Mouse (Mus musculus) liver, postnatal 0 days (tissue): ENCODE measurements around the gene Gabrg3. TPM values are rescaled to one million over a fixed set of nuclear protein-coding genes. Genes with fewer than 3 reads are reported as not detected.
"Not testable (repeated sequence)": the region's sequence is repeated elsewhere in the genome, so short reads cannot be mapped to it uniquely, and the experiment has no call there.

ENCODE experiments used
- ATAC-seq: fragments of 200-750 bp; cut with Nextera tagmentation; 2 replicates; pipeline ENCODE4 v1.8.0; 2017; ENCODE audit warnings: mild to moderate bottlenecking, moderate library complexity
- DNase-seq: peaks from one replicate; pipeline ENCODE4 v3.0.0-alpha.2; 2016
- H3K27ac ChIP-seq: fragments of 300-500 bp; sonication (generic); 2 replicates; pipeline ENCODE4 v1.5.1; 2014; ENCODE audit warnings: antibody characterized with exemption, moderate library complexity, mild to moderate bottlenecking, low read depth
- H3K27me3 ChIP-seq: fragments of 300-500 bp; sonication (generic); 2 replicates; pipeline ENCODE4 v1.6.1; 2014; ENCODE audit warnings: low read length, control low read depth, mixed read lengths; ENCODE audit not compliant: insufficient read depth
- H3K36me3 ChIP-seq: fragments of 300-500 bp; sonication (generic); replicated peaks from 2 replicates; pipeline ENCODE4 v1.6.1; 2014; ENCODE audit warnings: mild to moderate bottlenecking, control low read depth, low read length, moderate library complexity, mixed read lengths; ENCODE audit not compliant: insufficient read depth
- H3K4me1 ChIP-seq: fragments of 300-500 bp; sonication (generic); 2 replicates; pipeline ENCODE4 v1.6.1; 2014; ENCODE audit warnings: antibody characterized with exemption, mild to moderate bottlenecking, control low read depth; ENCODE audit not compliant: insufficient read depth
- H3K4me2 ChIP-seq: fragments of 300-500 bp; sonication (generic); 2 replicates; pipeline ENCODE4 v1.6.1; 2014; ENCODE audit warnings: low read depth, mild to moderate bottlenecking, low read length, moderate library complexity, mixed read lengths
- H3K4me3 ChIP-seq: fragments of 300-500 bp; sonication (generic); 2 replicates; pipeline ENCODE4 v1.5.1; 2014; ENCODE audit warnings: low read depth, low read length
- H3K9ac ChIP-seq: fragments of 300-500 bp; sonication (generic); replicated peaks from 2 replicates; pipeline ENCODE4 v1.6.1; 2014; ENCODE audit warnings: mild to moderate bottlenecking, moderate library complexity
- H3K9me3 ChIP-seq: fragments of 300-500 bp; sonication (generic); 2 replicates; pipeline ENCODE4 v1.6.1; 2016; ENCODE audit warnings: mild to moderate bottlenecking, control low read depth, low read length, mixed read lengths
- CTCF ChIP-seq: sonication (generic); IDR thresholded peaks from 2 replicates; pipeline ENCODE4 v1.5.1; 2016; ENCODE audit warnings: antibody characterized with exemption, low read depth
- EP300 ChIP-seq: IDR thresholded peaks from 2 replicates; pipeline ENCODE4 v1.6.1; 2016; ENCODE audit warnings: antibody characterized with exemption, low read depth, mild to moderate bottlenecking
- WGBS: fragments of 180-500 bp; shearing (Covaris S2); extraction: QIAGEN DNeasy Blood & Tissue Kit; methylation state at CpG from one replicate; pipeline ENCODE4 v1.1.7; 2014; ENCODE audit not compliant: insufficient replicate concordance; 5-methylcytosine and 5-hydroxymethylcytosine counted together
- polyA plus RNA-seq: library from polyadenylated mRNA; unstranded; fragments of >200 nt; fragmentation: Nextera tagmentation; extraction: Ambion mirVana; gene quantifications from 2 replicates; pipeline ENCODE4 v1.2.1, GENCODE M21; 2015

The Gabrg3 gene
- polyA plus RNA-seq, 1 experiment from 2014 or later: not detected

DNA sequence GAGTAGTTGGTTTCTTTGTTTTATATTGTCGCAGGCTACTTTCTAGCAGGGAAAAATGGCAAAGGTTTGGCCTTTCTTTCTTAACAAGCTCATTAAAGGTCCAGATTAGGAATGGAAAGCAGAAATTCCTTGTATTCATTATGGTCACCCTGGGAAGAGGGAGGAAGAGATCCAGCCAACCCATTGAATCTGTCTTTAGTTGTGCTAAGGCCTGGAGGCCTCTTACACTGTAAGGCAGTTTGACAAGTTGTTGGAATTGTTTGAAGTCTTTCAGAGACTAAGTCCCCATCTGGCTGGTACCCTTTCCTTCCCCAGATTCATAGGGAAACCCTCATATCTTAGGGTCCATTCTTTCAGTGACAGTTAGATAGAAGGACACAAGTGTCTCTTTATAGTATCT, 172.9 kb downstream of the Gabrg3 start:
- no peak for DNase-seq
- WGBS: 71% methylated on average over 1 of the region's 1 CpGs
- Histone ChIP-seq H3K9me3 (no peaks in the 10 kb centered on the region), H3K4me1 (no peaks in the 10 kb centered on the region), H3K4me3 (no peak overlapping the region), H3K9ac (no peak overlapping the region), H3K36me3 (no peaks in the 10 kb centered on the region), H3K27me3 (no peaks in the 10 kb centered on the region), H3K27ac (no peak overlapping the region), H3K4me2 (no peak overlapping the region)
- no peak for TF ChIP-seq CTCF
- TF ChIP-seq EP300: no peak
- no peak for ATAC-seq

DNA sequence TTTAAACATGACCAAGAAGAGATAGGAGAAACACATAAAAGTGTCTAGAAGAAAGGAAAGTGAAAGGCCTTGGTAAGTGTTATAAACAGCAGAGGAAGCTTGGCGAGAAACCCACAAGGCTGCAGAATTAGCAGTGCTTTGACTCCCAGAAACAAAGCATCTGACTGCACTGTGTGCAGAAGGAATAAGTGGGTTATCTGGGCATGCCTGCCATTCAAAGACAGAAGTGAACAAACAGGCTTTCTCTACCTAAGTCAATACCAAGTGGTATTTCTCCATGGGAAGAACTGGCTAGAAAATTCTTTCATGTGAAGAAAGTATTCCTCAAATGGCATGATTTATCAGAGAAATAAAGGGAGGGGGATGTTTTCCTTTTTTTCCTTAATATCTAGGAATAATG, 201.0 kb downstream of the Gabrg3 start:
- no peak overlapping the region for H3K9ac ChIP-seq
- DNase-seq (no peak), ATAC-seq (no peak)
- H3K27me3 ChIP-seq: no peaks in the 10 kb centered on the region
- no peaks in the 10 kb centered on the region for H3K9me3 ChIP-seq
- 46% methylated on average over 1 of the region's 1 CpGs for WGBS
- no peak overlapping the region for H3K4me3 ChIP-seq
- no peak overlapping the region for H3K4me2 ChIP-seq
- H3K36me3 ChIP-seq: no peaks in the 10 kb centered on the region
- no peak overlapping the region for H3K27ac ChIP-seq
- TF ChIP-seq CTCF (no peak), EP300 (no peak)
- H3K4me1 ChIP-seq: no peaks in the 10 kb centered on the region

DNA sequence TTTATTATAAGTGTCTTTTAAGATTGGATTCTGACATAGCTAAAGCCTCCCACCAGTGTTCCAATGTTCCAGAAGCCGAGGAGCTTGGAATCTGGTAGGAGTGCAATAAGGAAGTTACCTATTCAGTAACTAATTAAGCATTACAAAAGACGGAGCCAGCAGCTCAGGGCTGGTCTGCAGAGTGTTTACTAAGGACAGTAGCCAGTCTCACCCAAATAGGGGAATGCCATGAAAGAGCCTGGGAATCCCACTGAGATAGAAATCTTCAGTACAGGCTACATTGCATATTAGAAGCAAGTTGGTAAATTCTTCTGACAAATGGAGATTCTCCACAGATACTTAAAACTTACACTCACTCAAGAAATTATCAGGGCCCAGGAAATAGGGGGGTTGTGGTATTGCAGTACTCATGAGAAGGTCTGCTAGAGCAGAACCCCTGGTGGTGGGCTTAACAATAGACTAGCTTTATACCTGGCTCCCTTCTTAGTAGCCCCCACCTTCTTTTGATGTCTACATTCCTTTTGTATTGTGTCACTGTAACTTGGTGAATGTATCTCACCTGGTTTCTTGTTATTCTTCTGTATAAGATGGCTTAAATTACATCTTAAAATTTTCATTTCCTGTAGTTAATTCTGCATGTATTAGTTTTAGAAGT, 211.0 kb downstream of the Gabrg3 start:
- H3K36me3 ChIP-seq, H3K9ac ChIP-seq, H3K4me3 ChIP-seq, H3K27me3 ChIP-seq, H3K27ac ChIP-seq, DNase-seq, H3K9me3 ChIP-seq, ATAC-seq, H3K4me2 ChIP-seq, H3K4me1 ChIP-seq: not testable (repeated sequence)
- 45% methylated on average over 2 of the region's 2 CpGs for WGBS

DNA sequence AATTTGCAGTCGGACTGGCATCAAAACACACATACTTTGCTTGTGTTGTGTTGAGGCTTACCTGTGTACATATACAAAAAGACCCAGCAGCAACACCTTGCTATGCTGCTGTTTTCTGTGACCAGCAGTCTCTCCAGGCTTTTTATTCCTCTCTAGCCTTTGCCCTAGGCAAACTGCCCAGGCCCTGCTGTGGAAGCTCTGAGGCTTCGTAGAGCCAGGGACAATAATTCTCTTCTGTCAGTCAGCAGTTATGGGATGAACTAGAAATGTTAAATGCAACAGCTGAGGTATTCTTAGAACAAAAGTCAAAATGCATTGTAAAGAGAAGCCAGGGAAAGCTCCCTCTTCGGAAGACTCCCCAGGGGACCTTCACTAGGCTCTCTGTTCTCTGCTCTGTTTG, 220.1 kb downstream of the Gabrg3 start:
- H3K9ac ChIP-seq: no peak overlapping the region
- no peak for DNase-seq
- H3K27me3 ChIP-seq: no peaks in the 10 kb centered on the region
- no peaks in the 10 kb centered on the region for H3K36me3 ChIP-seq
- 69% methylated on average over 3 of the region's 3 CpGs for WGBS
- no peak overlapping the region for H3K4me3 ChIP-seq
- H3K9me3 ChIP-seq: no peaks in the 10 kb centered on the region
- TF ChIP-seq EP300 (no peak), CTCF (no peak)
- H3K4me2 ChIP-seq: no peak overlapping the region
- no peaks in the 10 kb centered on the region for H3K4me1 ChIP-seq
- H3K27ac ChIP-seq: no peak overlapping the region
- ATAC-seq: no peak

DNA sequence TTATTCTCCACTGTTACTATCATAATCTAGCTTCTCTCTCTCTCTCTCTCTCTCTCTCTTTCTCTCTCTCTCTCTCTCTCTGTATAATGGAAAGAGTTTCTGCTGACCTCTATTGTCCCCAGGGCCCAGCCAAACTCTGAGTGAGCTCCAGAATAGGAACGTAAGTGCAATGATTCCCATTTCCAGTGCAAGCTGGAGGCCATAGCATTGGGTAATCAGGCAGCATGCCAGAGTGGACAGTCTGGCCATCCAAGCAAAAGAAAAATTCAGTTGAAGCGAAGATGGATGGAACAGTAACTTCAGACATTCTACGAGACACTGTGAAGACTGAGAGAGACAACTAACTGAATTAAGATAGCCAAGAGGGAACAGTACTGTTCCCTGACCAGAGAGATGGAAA, 228.8 kb downstream of the Gabrg3 start:
- WGBS: 70% methylated on average over 3 of the region's 3 CpGs
- no peak for DNase-seq
- Histone ChIP-seq H3K36me3 (no peaks in the 10 kb centered on the region), H3K27ac (no peak overlapping the region), H3K27me3 (no peaks in the 10 kb centered on the region), H3K4me2 (no peak overlapping the region), H3K4me3 (no peak overlapping the region), H3K9ac (no peak overlapping the region), H3K9me3 (no peaks in the 10 kb centered on the region), H3K4me1 (no peaks in the 10 kb centered on the region)
- TF ChIP-seq EP300 (no peak), CTCF (no peak)
- no peak for ATAC-seq

DNA sequence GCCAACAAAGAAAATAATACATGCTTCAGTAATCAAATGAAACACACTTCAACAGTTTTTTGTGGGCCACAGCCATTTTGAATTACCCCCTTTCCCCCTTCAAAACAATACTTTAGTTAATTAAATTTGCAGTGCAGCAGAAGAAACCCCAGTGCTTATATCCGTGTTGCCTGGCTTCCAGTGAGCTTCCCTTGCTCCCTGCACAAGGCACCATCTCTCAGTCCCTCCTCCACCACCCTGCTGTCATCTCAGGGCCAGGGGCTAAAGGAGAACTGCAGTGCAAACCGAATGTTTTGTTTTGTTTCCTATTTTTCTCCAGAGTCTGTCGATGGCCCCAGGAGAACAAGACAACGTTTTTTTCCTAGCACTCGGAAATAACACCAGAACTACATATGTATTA, 233.2 kb downstream of the Gabrg3 start:
- Histone ChIP-seq H3K27ac (no peak overlapping the region), H3K36me3 (no peaks in the 10 kb centered on the region), H3K9ac (no peak overlapping the region), H3K4me3 (no peak overlapping the region), H3K4me1 (no peaks in the 10 kb centered on the region), H3K9me3 (no peaks in the 10 kb centered on the region), H3K27me3 (no peaks in the 10 kb centered on the region), H3K4me2 (no peak overlapping the region)
- TF ChIP-seq EP300 (no peak), CTCF (no peak)
- no peak for ATAC-seq
- DNase-seq: no peak
- WGBS: 44% methylated on average over 5 of the region's 5 CpGs

DNA sequence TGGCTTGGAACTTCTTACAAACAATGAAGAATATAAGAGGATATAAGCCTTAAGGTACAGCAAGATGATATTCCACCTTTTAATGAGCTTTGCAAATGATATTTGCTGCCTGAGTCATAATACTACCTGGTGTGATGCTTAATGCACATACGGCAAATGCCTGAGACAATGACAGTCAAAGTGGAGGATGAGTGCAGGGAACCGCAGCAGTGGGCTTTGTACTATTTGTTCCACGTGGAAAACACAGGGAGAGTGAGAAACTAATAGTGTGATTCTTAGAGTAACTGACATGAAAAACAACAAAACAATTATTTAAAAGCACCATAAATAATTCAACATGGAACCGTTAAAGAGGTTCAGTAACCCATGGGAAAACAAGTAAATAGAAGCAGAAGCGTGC, 236.2 kb downstream of the Gabrg3 start:
- TF ChIP-seq CTCF (no peak), EP300 (no peak)
- no peak for ATAC-seq
- no peak overlapping the region for H3K4me3 ChIP-seq
- H3K27me3 ChIP-seq: no peaks in the 10 kb centered on the region
- no peak for DNase-seq
- H3K4me1 ChIP-seq: no peaks in the 10 kb centered on the region
- no peak overlapping the region for H3K9ac ChIP-seq
- no peaks in the 10 kb centered on the region for H3K9me3 ChIP-seq
- no peak overlapping the region for H3K27ac ChIP-seq
- H3K4me2 ChIP-seq: no peak overlapping the region
- 65% methylated on average over 5 of the region's 5 CpGs for WGBS
- H3K36me3 ChIP-seq: no peaks in the 10 kb centered on the region
